Mouse (Mus musculus) heart, postnatal 0 days (tissue): ENCODE data around the gene Zfp185.

Source experiments
- CTCF ChIP-seq: IDR thresholded peaks from 2 replicates; pipeline ENCODE4 v1.5.1; 2016; ENCODE audit warnings: antibody characterized with exemption, control low read depth, low read depth
- EP300 ChIP-seq: IDR thresholded peaks from 2 replicates; pipeline ENCODE4 v1.6.1; 2016; ENCODE audit warnings: antibody characterized with exemption, low read depth

DNA sequence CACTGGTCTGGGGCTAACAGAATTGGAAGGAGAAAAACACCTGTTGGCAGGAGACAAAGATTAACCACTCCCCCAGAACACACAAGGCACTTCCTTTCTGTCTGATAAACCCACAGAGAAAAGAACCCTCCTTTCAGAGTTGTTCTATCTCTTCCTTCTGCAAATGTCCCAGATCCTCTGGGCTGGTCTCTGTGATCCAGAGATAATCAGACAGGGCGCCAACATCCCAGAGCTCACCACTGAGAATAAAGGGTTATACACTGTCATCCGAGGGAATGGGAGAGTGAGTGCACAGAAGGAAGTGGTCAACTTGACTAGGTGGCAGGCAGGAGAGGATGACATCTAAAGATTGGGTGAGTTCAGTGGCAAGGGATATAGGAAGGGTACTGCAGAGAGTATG is 1.5 kb upstream of the Zfp185 start:
- TF ChIP-seq CTCF (no peak), EP300 (no peak)
